Mouse (Mus musculus): ENCODE data around the gene Mcm2. TPM values are rescaled to one million over a fixed set of nuclear protein-coding genes. Genes with fewer than 3 reads are reported as not detected.

Mcm2 gene
- polyA plus RNA-seq, 1 experiment = 40.3 TPM

DNA sequence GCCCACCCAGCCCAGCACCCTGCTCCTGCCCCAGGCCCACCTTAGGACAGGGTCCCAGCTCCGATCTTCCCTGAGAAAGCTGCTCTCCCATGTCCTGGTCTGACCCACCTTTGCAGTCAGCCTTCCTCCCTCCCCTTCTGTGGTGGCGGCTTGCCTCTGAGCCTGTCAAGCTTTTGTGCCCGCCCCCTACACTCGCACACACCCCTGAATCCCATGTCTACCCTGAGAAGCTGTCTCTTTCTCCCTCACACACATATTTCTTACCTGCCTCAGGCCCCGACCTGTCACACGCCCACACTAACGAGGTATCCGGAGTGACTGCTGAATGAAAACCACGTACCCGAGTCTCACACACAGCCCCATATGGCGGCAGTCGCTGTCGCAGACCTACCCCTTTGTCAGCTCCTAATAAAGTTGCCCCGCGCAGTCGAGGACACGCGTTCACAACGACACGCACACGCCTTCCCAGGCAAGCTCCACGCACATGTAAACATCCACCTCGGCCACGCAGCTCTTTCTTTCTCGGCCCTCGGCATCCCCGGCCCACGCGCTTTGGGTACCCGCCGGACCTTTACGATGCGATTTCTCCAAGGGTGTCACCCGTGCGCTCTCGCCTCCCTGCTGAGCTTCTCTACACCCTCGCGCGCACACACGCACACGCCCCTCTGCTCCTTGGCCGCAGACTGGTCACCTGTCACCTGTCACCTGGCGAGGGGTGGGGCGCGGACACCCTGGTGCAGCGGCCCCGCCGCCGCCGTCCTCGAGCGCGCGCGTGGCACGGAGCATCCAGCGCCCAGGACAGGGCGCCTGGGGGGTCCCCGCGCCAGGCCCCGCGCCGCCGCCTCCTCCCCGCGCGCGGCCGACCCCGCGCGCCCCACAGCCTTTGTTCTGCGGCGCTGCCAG, 24.4 kb downstream of the Mcm2 start:
- Histone ChIP-seq H3K27me3 (ENCODE audit: control insufficient read depth, insufficient read depth, low read length) (peaks cover 15% of the 10 kb centered on the region), H3K36me3 (ENCODE audit: control insufficient read depth, insufficient read depth, low read length) (no peaks in the 10 kb centered on the region), H3K27ac (ENCODE audit: insufficient read depth, low read length) (no peak overlapping the region), H3K4me1 (ENCODE audit: control insufficient read depth, insufficient read depth, insufficient read length) (peaks cover 5% of the 10 kb centered on the region), H3K4me3 (ENCODE audit: extremely low read depth, insufficient read depth, insufficient read length) (peak overlapping the region; percentile 33)
- DNase-seq (ENCODE audit: low read depth in 1 of 2, low spot score in 2 of 2) = no peak
- WGBS = 16% methylated on average over 73 of the region's 74 CpGs
- TF ChIP-seq CTCF (IDR thresholded peaks at IDR 0.05; ENCODE audit: extremely low read depth, insufficient read depth, insufficient read length, insufficient replicate concordance) (no peak), POLR2A (IDR thresholded peaks at IDR 0.05; ENCODE audit: low read depth, low read length) (no peak)

- no peak overlapping the region for H3K27ac ChIP-seq (ENCODE audit: insufficient read depth, low read length)
- no peak overlapping the region for H3K4me3 ChIP-seq (ENCODE audit: extremely low read depth, insufficient read depth, insufficient read length)
- H3K27me3 ChIP-seq (ENCODE audit: control insufficient read depth, insufficient read depth, low read length) = peaks cover 15% of the 10 kb centered on the region
- TF ChIP-seq POLR2A (IDR thresholded peaks at IDR 0.05; ENCODE audit: low read depth, low read length) = no peak
- TF ChIP-seq CTCF (IDR thresholded peaks at IDR 0.05; ENCODE audit: extremely low read depth, insufficient read depth, insufficient read length, insufficient replicate concordance) = no peak
- no peaks in the 10 kb centered on the region for H3K36me3 ChIP-seq (ENCODE audit: control insufficient read depth, insufficient read depth, low read length)
- 54% methylated on average over 7 of the region's 7 CpGs for WGBS
- no peak for DNase-seq (ENCODE audit: low read depth in 1 of 2, low spot score in 2 of 2)
- peaks cover 5% of the 10 kb centered on the region for H3K4me1 ChIP-seq (ENCODE audit: control insufficient read depth, insufficient read depth, insufficient read length)
Observed at GRCm38 (mm10) chr6:88872811-88873210, 25.8 kb downstream of the Mcm2 start.

DNA sequence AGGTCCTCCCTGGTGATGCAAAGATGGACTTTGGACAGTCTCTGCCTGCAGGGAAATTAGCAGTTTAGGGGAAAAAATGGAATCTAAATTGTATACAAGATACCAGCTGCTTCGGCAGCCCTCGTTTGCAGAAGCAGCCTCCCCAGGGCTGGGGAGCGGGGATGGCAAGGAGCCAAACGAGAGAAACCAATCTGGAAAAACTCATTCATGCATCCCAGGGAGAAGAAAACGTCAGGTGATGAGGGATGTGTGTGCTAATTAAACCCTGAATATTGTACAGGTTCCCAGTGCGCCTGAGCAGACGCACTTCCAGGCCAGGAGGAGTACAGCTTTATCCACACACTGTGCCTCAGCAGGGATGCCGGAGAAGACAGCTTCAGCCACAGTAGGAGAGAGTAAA, 27.0 kb downstream of the Mcm2 start:
- no peak for DNase-seq (ENCODE audit: low read depth in 1 of 2, low spot score in 2 of 2)
- Histone ChIP-seq H3K27me3 (ENCODE audit: control insufficient read depth, insufficient read depth, low read length) (peaks cover 15% of the 10 kb centered on the region), H3K27ac (ENCODE audit: insufficient read depth, low read length) (no peak overlapping the region), H3K36me3 (ENCODE audit: control insufficient read depth, insufficient read depth, low read length) (no peaks in the 10 kb centered on the region), H3K4me3 (ENCODE audit: extremely low read depth, insufficient read depth, insufficient read length) (no peak overlapping the region), H3K4me1 (ENCODE audit: control insufficient read depth, insufficient read depth, insufficient read length) (peaks cover 5% of the 10 kb centered on the region)
- WGBS = 76% methylated on average over 8 of the region's 8 CpGs
- TF ChIP-seq POLR2A (IDR thresholded peaks at IDR 0.05; ENCODE audit: low read depth, low read length) = no peak
- no peak for TF ChIP-seq CTCF (IDR thresholded peaks at IDR 0.05; ENCODE audit: extremely low read depth, insufficient read depth, insufficient read length, insufficient replicate concordance)

DNA sequence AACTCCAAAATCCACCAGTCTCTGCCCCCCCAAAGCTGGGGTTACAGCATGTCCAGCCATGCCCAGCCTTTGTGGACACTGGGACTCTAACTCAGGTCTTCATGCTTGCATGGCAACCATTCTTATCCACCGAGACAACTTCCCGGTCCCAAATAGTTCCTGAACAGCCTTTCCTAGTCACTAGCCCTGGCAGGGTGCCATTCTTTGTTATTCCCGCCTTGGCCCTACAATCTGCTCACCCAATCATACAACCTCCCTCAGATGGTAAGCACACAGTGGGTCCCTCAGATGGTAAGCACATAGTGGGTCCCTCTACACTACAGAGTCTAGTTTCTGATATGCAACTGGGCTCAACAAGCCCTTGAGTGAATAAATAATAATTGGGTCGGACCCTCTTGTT, 28.0 kb downstream of the Mcm2 start:
- no peaks in the 10 kb centered on the region for H3K36me3 ChIP-seq (ENCODE audit: control insufficient read depth, insufficient read depth, low read length)
- H3K27ac ChIP-seq (ENCODE audit: insufficient read depth, low read length) = no peak overlapping the region
- WGBS = 76% methylated on average over 4 of the region's 4 CpGs
- peaks cover 5% of the 10 kb centered on the region for H3K4me1 ChIP-seq (ENCODE audit: control insufficient read depth, insufficient read depth, insufficient read length)
- no peak overlapping the region for H3K4me3 ChIP-seq (ENCODE audit: extremely low read depth, insufficient read depth, insufficient read length)
- no peak for DNase-seq (ENCODE audit: low read depth in 1 of 2, low spot score in 2 of 2)
- peaks cover 15% of the 10 kb centered on the region for H3K27me3 ChIP-seq (ENCODE audit: control insufficient read depth, insufficient read depth, low read length)
- TF ChIP-seq POLR2A (IDR thresholded peaks at IDR 0.05; ENCODE audit: low read depth, low read length) = no peak
- TF ChIP-seq CTCF (IDR thresholded peaks at IDR 0.05; ENCODE audit: extremely low read depth, insufficient read depth, insufficient read length, insufficient replicate concordance) = no peak

DNA sequence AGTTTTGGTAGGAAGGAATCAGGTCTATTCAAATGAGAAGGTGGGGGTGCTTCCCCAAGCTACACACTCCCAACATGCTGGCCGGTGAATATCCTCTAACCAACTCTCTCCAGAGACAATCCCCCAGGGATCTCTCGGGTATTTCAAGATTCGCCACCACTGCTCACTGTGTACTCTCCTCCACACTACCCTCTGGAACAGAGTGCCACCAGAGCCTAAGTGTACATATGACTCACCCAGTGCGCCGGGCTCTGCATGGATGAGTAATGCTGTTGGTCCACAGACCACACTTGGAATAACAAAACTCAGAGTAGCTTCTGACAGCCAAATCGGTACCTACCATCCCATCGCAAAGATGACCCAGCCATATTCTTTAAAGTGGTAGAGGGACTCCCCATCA, 29.1 kb downstream of the Mcm2 start:
- no peak overlapping the region for H3K27ac ChIP-seq (ENCODE audit: insufficient read depth, low read length)
- TF ChIP-seq CTCF (IDR thresholded peaks at IDR 0.05; ENCODE audit: extremely low read depth, insufficient read depth, insufficient read length, insufficient replicate concordance) (no peak), POLR2A (IDR thresholded peaks at IDR 0.05; ENCODE audit: low read depth, low read length) (no peak)
- H3K4me1 ChIP-seq (ENCODE audit: control insufficient read depth, insufficient read depth, insufficient read length) = peaks cover 3% of the 10 kb centered on the region
- H3K27me3 ChIP-seq (ENCODE audit: control insufficient read depth, insufficient read depth, low read length) = peaks cover 8% of the 10 kb centered on the region
- WGBS = 81% methylated on average over 7 of the region's 7 CpGs
- H3K36me3 ChIP-seq (ENCODE audit: control insufficient read depth, insufficient read depth, low read length) = no peaks in the 10 kb centered on the region
- DNase-seq (ENCODE audit: low read depth in 1 of 2, low spot score in 2 of 2) = no peak
- H3K4me3 ChIP-seq (ENCODE audit: extremely low read depth, insufficient read depth, insufficient read length) = no peak overlapping the region

- TF ChIP-seq POLR2A (IDR thresholded peaks at IDR 0.05; ENCODE audit: low read depth, low read length) (no peak), CTCF (IDR thresholded peaks at IDR 0.05; ENCODE audit: extremely low read depth, insufficient read depth, insufficient read length, insufficient replicate concordance) (no peak)
- DNase-seq (ENCODE audit: low read depth in 1 of 2, low spot score in 2 of 2) = no peak
Observed at GRCm38 (mm10) chr6:88865704-88866103, 32.9 kb downstream of the Mcm2 start.

DNA sequence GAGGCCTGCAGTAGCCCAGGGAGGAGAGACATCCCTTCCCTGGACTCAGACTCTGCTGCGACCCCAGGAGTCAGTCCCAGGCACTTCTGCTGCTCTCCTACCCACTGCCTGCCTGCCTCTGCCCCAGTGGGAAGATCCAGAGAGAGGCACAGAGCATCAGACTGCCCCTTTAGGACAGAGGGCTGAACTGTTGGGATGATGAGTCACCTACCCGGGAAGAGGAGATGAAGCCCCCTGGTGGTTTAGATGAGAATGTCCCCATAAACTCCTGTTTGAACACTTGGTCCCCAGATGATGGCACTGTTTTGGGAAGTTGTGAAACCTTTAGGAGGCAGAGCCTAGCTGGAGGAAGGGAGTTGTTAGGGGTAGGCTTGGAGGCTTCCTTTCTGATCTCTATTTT, 37.7 kb downstream of the Mcm2 start:
- no peaks in the 10 kb centered on the region for H3K4me1 ChIP-seq (ENCODE audit: control insufficient read depth, insufficient read depth, insufficient read length)
- no peak for DNase-seq (ENCODE audit: low read depth in 1 of 2, low spot score in 2 of 2)
- TF ChIP-seq POLR2A (IDR thresholded peaks at IDR 0.05; ENCODE audit: low read depth, low read length) (no peak), CTCF (IDR thresholded peaks at IDR 0.05; ENCODE audit: extremely low read depth, insufficient read depth, insufficient read length, insufficient replicate concordance) (peak; percentile 0; the same call in 1 of the 2 replicates)
- no peak overlapping the region for H3K27ac ChIP-seq (ENCODE audit: insufficient read depth, low read length)
- H3K27me3 ChIP-seq (ENCODE audit: control insufficient read depth, insufficient read depth, low read length) = no peaks in the 10 kb centered on the region
- 16% methylated on average over 2 of the region's 2 CpGs for WGBS
- no peaks in the 10 kb centered on the region for H3K36me3 ChIP-seq (ENCODE audit: control insufficient read depth, insufficient read depth, low read length)
- no peak overlapping the region for H3K4me3 ChIP-seq (ENCODE audit: extremely low read depth, insufficient read depth, insufficient read length)

More at GRCm38 (mm10) chr6:88865704-88866103, 32.9 kb downstream of the Mcm2 start:
- Histone ChIP-seq H3K27me3 (ENCODE audit: control insufficient read depth, insufficient read depth, low read length) (0 out of 2 replicates have a peak, but pooled peaks cover 2% of the 10 kb centered on the region), H3K36me3 (ENCODE audit: control insufficient read depth, insufficient read depth, low read length) (no peaks in the 10 kb centered on the region), H3K4me3 (ENCODE audit: extremely low read depth, insufficient read depth, insufficient read length) (no peak overlapping the region), H3K27ac (ENCODE audit: insufficient read depth, low read length) (no peak overlapping the region), H3K4me1 (ENCODE audit: control insufficient read depth, insufficient read depth, insufficient read length) (no peaks in the 10 kb centered on the region)
- WGBS = 78% methylated on average over 7 of the region's 7 CpGs
